Mouse (Mus musculus): ENCODE measurements around the gene Wfdc11.

The Wfdc11 gene

DNA sequence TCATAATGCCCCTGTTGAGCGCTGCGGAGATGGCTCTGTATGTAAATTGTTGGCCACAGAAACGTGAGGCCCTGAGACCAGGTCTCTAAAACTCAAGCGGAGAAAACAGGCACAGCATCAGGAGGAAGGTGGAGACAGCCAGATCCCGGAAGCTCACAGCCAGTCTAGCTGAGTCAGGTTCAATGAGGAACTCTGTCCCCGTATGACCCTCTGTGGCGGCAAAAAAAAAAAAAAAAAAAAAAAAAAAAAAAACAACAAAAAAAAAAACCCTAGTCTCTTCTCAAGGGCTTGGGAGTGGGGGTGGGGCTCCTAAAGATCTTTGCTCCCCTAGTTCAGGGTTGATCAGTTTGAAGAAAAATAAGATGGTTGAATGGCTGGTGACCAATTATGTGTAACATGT, 32.8 kb downstream of the Wfdc11 start:
- no peak for DNase-seq (ENCODE audit: low spot score in 2 of 2)

- DNase-seq (ENCODE audit: low spot score in 2 of 2): no peak
Observed at GRCm38 (mm10) chr2:164638696-164639095, 35.2 kb downstream of the Wfdc11 start, which contains the start of gene Wfdc16. TSS of gene Wfdc16 (minus strand) at chr2:164638796.

DNA sequence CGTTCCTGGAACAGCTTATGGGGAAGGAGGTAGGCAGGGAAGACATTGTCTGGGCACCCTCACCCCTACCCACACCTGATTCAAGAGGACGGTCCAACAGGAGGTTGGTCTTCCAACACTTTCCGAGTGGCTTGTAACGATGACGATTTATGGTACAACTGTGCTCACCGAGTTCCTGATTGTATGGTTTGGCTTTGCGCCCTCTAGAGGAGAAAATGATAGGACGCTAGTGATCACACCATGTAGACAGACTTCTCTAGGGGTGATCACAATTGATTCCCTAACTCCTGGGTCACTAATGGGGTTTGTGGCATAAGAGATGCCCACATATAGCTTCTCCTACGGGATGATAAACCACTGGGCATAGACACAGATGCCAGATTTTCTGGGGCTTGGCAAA, 38.6 kb downstream of the Wfdc11 start:
- no peak for DNase-seq (ENCODE audit: low spot score in 2 of 2)

DNA sequence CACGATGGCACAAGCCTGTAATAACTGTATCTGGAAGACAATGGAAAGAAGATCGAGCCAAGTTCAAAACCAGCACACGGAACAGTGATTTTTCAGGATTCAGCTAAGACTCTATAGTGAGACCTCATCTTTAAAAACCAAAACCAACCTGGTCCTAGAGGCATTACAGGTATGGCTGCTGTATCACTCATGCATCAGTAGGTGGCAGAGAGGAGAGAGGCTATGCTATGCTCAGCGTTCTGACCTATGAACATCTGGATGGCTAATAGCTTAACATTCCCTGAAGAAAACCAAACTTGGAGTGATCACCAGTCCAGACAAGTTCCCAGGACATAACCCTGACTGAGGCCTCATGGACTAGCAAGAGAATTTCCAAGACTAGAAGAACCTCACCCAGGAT, 52.1 kb downstream of the Wfdc11 start:
- DNase-seq (ENCODE audit: low spot score in 2 of 2): no peak

- no peak for DNase-seq (ENCODE audit: low spot score in 2 of 2)
Observed at GRCm38 (mm10) chr2:164619050-164619449, 54.8 kb downstream of the Wfdc11 start.

DNA sequence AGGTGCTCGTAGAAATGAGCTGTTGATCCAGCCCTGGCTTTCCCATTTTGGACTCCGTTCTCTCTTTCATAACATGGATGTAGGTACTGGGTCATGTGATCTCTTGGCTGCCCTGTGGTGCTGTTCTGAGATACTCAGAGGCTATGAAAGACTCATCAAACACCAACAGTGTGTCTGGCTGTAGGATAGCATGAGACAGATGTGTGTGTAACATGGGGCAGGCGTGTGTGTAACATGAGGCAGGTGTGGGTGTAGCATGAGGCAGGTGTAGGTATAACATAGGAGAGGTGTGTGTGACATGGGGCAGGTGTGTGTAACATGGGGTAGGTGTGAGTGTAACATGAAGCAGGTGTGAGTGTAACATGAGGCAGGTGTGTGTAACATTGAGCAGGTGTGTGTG, 58.5 kb downstream of the Wfdc11 start:
- no peak for DNase-seq (ENCODE audit: low spot score in 2 of 2)

DNA sequence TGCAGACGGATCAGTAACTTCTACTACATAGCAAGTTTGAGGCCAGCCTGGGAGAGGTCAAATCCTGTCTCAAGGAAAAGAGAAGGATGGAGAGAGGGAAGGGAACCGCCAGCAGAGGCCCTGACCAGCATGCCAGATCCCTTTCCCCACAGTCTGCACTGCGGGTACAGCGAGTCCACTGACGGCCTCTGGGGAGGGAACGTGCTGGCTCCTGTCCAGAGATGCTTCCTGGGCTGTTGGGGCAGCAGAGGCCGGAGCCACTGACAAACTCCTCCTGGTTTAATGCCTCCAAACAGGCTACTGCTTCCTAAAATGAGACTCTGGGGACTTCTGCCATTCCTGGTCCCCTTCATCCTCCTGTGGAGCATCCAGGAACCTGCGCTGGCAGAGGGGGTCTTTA, 60.4 kb downstream of the Wfdc11 start, which contains the start of the genes Wfdc6b and Wfdc8:
Gene Wfdc6b, plus strand, starts transcription at position 52 of the 400 bp plus-strand sequence.
Gene Wfdc8, minus strand, starts transcription at position 156 of the 400 bp plus-strand sequence.
- peak; percentile 31 to 52 for DNase-seq (ENCODE audit: low spot score in 2 of 2)

Measured in right cerebral cortex, postnatal 10 days (tissue).